Mouse (Mus musculus): Measurements from ENCODE around the gene Fam178b.

- TF ChIP-seq TAL1 (conservative IDR thresholded peaks at IDR 0.05; ENCODE audit: low read depth, low read length) = no peak
- TF ChIP-seq CTCF (IDR thresholded peaks at IDR 0.05; ENCODE audit: low read depth, low read length) = no peak
- TF ChIP-seq POLR2AphosphoS5 (IDR thresholded peaks at IDR 0.05; ENCODE audit: insufficient replicate concordance, low read depth, low read length) = no peak
- no peak for TF ChIP-seq GATA1 (IDR thresholded peaks at IDR 0.05; ENCODE audit: borderline replicate concordance, low read length)
Measured at GRCm38 (mm10) chr1:36558031-36558993, 124.7 kb downstream of the Fam178b start, which contains the start of gene Sema4c.

All from G1E (cell line).